Mouse (Mus musculus) spleen, adult 12 weeks (tissue): ENCODE data around the gene Ppm1j.
"Not testable (repeated sequence)": the region's sequence is repeated elsewhere in the genome, so short reads cannot be mapped to it uniquely, and the experiment has no call there.

ENCODE experiments used
- DNase-seq: peaks from one replicate; pipeline ENCODE4 v3.0.0; 2022; ENCODE audit warnings: low spot score

Ppm1j gene

GRCm38 (mm10) chr3:104785284-104785683 is 4.4 kb downstream of the Ppm1j start:
- DNase-seq, result no peak

GRCm38 (mm10) chr3:104788075-104788474 is 7.2 kb downstream of the Ppm1j start, which contains the start of gene Rhoc:
Rhoc (plus strand) TSS chr3:104788375.
- DNase-seq, result no peak

- no peak for DNase-seq
Observed at GRCm38 (mm10) chr3:104788561-104789311, 7.9 kb downstream of the Ppm1j start.

GRCm38 (mm10) chr3:104789312-104789605 is 8.4 kb downstream of the Ppm1j start:
- DNase-seq, result no peak

GRCm38 (mm10) chr3:104789822-104790221 is 9.0 kb downstream of the Ppm1j start:
- DNase-seq, result no peak

- DNase-seq, result no peak
Observed at GRCm38 (mm10) chr3:104790401-104790937, 9.6 kb downstream of the Ppm1j start.

GRCm38 (mm10) chr3:104791017-104791416 is 10.2 kb downstream of the Ppm1j start:
- DNase-seq, result no peak

GRCm38 (mm10) chr3:104791671-104792070 is 10.8 kb downstream of the Ppm1j start:
- no peak for DNase-seq

- no peak for DNase-seq
Observed at GRCm38 (mm10) chr3:104792360-104793270, 11.8 kb downstream of the Ppm1j start.

GRCm38 (mm10) chr3:104793871-104794828 is 13.3 kb downstream of the Ppm1j start:
- DNase-seq, result no peak

GRCm38 (mm10) chr3:104794953-104795470 is 14.2 kb downstream of the Ppm1j start:
- no peak for DNase-seq

- no peak for DNase-seq
Observed at GRCm38 (mm10) chr3:104795661-104796340, 14.9 kb downstream of the Ppm1j start.

- no peak for DNase-seq
Observed at GRCm38 (mm10) chr3:104796430-104797082, 15.7 kb downstream of the Ppm1j start.

- no peak for DNase-seq
Observed at GRCm38 (mm10) chr3:104800681-104801080, 19.8 kb downstream of the Ppm1j start.

GRCm38 (mm10) chr3:104801481-104801880 is 20.6 kb downstream of the Ppm1j start:
- no peak for DNase-seq

GRCm38 (mm10) chr3:104804312-104804711 is 23.5 kb downstream of the Ppm1j start:
- no peak for DNase-seq

GRCm38 (mm10) chr3:104805539-104805938 is 24.7 kb downstream of the Ppm1j start:
- no peak for DNase-seq

GRCm38 (mm10) chr3:104811752-104812151 is 30.9 kb downstream of the Ppm1j start:
- no peak for DNase-seq

- DNase-seq, result no peak
Observed at GRCm38 (mm10) chr3:104812254-104812653, 31.4 kb downstream of the Ppm1j start.

- not testable (repeated sequence) for DNase-seq
Observed at GRCm38 (mm10) chr3:104813227-104813626, 32.4 kb downstream of the Ppm1j start.
